Mouse (Mus musculus) c-Kit-positive CD71-negative TER-119-negative erythroid progenitor cells, embryonic 14.5 days (primary cell): ENCODE data around the gene Wnk4.

Experiments used
- DNase-seq: peaks from one replicate; pipeline ENCODE4 v3.0.0-alpha.2; 2013; ENCODE audit warnings: low read depth

The Wnk4 gene

GRCm38 (mm10) chr11:101245071-101245470, 15.3 kb upstream of the Wnk4 start:
- DNase-seq, result no peak

- no peak for DNase-seq
Observed at GRCm38 (mm10) chr11:101245855-101246701, 14.3 kb upstream of the Wnk4 start, which contains the start of gene Ramp2. Ramp2 (plus strand) TSS chr11:101246028.

- no peak for DNase-seq
Observed at GRCm38 (mm10) chr11:101246702-101247012, 13.7 kb upstream of the Wnk4 start.

GRCm38 (mm10) chr11:101247521-101248030, 12.8 kb upstream of the Wnk4 start:
- DNase-seq, result no peak

DNA sequence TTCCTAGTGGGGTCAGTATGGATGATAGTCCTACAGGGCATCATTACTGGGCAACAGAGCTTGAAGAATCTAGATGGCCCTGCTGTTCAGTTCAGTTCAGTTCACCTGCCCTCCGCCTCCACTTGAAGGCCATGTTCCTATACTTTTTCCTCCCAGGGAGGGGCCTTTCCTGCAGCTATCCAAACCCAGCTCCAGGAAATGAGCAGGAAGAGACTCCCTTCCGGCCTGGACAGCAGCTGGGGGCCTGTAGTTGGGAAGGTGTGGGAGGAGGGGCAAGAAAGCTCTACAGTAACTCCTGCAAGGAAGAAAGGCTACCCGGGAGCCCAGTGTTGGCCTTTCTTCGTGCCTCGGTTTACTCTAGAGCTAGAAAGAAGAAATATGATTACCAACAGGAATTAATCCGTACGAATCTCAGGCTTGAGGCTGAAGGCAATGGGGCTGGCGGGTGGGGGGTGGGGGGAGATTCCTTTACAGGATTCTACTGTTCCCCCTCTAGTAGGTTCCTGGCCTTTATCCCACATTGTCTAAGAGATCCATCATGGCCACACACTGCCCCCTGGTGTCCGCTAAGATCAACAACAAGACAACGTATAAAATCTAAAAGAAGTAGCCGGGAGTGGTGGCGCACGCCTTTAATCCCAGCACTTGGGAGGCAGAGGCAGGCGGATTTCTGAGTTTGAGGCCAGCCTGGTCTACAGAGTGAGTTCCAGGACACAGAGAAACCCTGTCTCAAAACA, 11.9 kb upstream of the Wnk4 start:
- DNase-seq, result no peak

DNA sequence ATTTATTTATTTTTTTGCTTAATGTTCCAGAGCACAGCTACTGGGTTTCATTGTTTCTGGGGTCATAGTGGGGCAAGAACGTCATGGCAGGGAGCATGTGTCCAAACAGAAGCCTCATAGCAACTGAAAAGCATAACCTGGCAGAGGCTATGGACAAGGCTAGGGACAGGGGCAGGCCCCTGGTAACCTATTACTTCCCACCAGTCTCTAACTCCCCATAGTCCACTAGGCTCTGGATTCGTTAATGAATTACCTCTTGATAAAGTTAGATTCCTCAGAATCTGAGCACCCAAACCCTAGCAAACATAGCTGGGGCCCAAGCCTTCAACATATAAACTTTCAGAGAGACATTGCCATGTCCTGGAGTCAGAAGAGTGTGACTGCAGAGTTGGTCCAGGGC, 9.3 kb upstream of the Wnk4 start:
- DNase-seq, result no peak

DNA sequence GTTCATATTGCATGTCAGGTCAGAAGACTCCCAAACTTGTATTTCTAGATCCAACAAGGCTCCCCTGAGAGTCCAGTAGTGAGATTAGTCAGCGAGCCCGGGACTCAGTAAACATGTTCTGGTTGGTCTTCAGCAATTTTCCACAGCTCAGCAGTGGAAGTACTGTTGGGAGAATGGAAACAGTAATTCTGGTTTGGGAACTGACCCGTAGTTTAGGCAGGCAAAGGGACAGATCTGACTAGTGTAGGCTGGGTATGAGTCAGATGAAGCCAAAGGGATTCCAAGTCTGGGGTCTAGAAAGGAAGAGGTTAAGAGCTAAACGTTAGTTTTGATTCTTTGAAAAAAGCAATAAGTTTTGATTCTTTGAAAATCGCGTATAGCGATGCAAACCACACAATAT, 7.4 kb upstream of the Wnk4 start:
- no peak for DNase-seq

GRCm38 (mm10) chr11:101253613-101254389, 6.6 kb upstream of the Wnk4 start, which contains the start of gene Vps25:
Vps25 (plus strand) TSS chr11:101253707.
- DNase-seq, result no peak

DNA sequence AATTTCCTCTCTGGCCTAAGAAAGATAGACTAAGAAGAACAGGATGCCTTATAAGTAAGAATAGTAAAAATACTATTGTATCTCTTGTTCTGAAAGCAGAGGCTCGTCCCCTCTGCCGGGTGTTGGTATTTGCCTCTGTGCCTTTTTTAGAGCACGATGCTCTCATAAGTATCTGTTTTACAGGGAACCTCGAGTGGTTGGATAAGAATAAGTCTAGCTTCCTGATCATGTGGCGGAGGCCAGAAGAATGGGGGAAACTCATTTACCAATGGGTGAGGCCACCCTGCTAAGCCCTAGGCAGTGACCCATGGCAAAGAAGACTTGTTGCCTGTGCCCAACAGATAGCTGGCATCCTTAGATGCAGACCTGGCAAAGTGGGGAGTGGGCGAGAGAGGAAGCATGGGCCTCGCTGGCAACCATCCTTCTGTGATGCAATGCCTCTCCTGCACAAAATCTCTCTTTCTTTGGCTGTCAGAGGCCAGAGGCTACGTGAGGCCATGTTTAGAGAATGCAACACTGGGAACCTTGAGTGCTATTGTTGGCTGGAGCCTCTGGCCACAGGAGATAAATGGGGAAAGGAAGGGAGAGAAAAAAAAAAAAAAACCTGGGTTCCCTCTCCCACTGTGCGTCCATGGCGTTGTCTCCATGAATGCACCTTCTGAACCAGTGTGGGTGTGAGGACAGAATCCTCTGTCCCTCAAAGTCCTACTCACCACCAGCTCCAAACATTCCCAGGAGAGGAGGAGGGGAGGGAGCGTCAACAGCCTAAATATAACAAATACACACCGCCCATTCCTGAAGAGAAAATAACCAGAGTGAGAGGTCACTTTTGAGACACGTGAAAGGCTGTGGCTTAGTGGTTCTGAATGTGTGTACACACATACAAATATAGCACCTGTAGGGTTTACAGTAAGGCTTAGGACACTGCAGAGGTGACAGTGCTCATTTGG, 4.3 kb upstream of the Wnk4 start:
- DNase-seq, result no peak

- DNase-seq, result no peak
Observed at GRCm38 (mm10) chr11:101259261-101259712, 1.1 kb upstream of the Wnk4 start.

- no peak for DNase-seq
Observed at GRCm38 (mm10) chr11:101260826-101261380, 536 bp downstream of the Wnk4 start.

DNA sequence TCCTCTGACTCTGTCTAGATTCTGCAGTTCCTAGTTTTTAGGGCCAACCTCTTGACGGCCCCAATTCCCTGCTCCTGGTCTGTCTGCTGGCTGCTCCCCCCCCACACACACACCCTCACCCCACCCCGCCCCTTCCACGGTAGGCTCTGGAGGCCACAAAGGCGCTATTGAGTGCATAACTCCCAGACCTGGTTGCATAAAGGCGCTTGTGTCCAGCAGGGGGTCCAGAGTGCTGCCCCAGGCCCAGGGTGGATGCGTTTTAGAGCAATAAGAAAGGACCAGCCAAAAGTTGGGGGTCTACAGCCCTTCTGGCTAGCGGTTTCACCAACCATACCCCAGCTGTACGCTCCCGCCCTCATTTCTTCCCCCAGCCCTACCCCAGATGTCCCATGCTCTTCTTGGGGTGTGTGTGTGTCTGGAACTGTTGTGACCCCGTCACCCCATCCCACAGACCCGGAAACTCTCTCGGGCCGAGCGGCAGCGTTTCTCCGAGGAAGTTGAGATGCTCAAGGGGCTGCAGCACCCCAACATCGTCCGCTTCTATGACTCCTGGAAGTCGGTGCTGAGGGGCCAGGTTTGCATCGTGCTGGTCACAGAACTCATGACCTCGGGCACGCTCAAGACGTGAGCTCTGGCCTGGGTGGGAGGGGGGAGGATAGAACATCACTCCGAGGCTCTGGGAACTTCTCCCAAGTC, 2.1 kb downstream of the Wnk4 start:
- DNase-seq, result no peak

- no peak for DNase-seq
Observed at GRCm38 (mm10) chr11:101263138-101263988, 3.0 kb downstream of the Wnk4 start.

DNA sequence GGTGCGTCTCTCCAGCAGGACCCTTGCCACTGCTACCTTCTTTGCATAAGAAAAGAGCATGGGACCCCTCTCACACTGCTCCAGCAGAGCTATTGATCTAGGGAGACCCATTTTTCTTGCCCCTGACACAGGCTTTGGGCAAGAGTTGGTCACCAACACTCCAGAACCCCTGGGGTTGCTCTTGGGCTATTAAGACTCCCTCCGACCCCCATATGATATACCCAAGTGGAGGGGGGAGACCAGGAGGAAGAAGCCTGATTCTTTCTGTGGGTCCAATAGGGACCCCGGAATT, 3.6 kb downstream of the Wnk4 start:
- DNase-seq, result no peak

GRCm38 (mm10) chr11:101264954-101265471, 4.6 kb downstream of the Wnk4 start:
- no peak for DNase-seq

DNA sequence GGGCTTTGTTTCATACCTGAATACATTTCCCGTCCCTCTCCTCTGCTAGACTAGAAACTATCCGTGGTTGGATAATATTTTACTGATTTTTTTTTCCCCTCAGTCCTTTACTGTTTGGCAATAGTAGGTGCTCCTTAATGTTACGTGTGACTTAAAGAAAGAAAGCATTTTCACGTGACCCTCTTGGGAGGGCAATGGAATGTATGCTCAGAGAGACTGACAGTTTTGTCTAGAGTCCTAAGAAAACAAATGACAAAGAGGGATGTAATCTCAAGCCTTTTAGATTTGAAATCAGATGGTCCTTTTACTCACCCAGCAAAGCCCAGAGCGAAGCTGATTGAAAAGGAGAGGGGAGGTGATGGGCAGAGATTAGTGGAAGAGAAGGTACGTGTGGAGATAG, 5.5 kb downstream of the Wnk4 start:
- no peak for DNase-seq

DNA sequence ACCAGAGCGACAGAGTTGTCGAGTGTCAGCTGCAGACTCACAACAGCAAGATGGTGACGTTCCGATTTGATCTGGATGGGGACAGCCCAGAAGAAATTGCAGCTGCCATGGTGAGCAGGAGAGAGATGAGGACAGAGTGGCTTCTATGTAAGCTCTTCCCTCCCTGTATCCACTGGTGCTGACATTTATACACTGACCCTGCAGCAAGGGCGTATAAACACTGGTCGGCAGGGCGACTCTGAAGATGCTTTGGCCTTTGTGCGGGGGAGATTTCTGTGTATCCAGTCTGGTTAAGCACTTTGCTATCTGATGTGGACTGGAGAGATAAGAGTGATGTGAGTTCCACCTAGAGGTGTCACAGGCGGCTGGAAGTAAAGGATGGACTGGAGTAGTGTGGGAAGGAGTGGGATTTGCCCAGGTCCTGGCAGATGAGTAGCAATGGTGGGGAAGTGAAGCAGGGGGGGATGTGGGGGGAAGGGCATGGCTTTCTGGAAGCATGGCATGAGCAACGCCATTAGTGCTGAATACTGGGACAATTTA, 9.3 kb downstream of the Wnk4 start:
- DNase-seq, result no peak

GRCm38 (mm10) chr11:101272446-101272845, 12.1 kb downstream of the Wnk4 start:
- no peak for DNase-seq

DNA sequence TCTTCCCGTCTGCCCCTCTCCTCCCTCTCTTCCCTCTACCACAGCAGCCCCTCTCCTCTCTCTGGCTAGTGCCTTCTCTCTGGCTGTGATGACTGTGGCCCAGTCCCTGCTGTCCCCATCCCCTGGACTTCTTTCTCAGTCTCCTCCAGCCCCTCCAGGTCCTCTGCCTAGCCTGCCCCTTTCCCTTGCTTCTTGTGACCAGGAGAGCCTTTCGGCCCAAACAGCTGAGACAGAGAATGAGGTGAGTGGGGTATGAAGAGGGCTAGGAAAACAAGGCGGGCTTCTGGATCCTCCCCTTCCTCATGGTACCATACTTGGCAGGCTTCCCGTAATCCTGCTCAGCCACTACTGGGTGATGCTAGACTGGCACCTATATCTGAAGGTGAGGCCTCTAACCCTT, 14.9 kb downstream of the Wnk4 start:
- no peak for DNase-seq
